Mouse (Mus musculus): ENCODE measurements at regions not wholly inside any gene's neighbourhood (a gene's known extent, or its start where the extent isn't known, plus 50 kb on each side); places are given as distances from the start of the nearest gene placed in this dataset.

- TF ChIP-seq CTCF (IDR thresholded peaks at IDR 0.05 in 2 of 3, conservative IDR thresholded peaks at IDR 0.05 in 1 of 3; ENCODE audit: control insufficient read depth in 1 of 3, insufficient read depth in 1 of 3, low read depth in 2 of 3, low read length in 3 of 3, poor library complexity in 1 of 3, severe bottlenecking in 1 of 3), result no peak
- no peak for TF ChIP-seq RAD21 (IDR thresholded peaks at IDR 0.05; ENCODE audit: low read depth, low read length)
- TF ChIP-seq NRF1 (IDR thresholded peaks at IDR 0.05; ENCODE audit: insufficient read depth, low read depth, low read length, poor library complexity, severe bottlenecking), result no peak
- no peak for TF ChIP-seq ZC3H11A (IDR thresholded peaks at IDR 0.05; ENCODE audit: low read depth, low read length)
- TF ChIP-seq ZNF384 (IDR thresholded peaks at IDR 0.05; ENCODE audit: low read depth, low read length), result no peak
- no peak for TF ChIP-seq CHD2 (IDR thresholded peaks at IDR 0.05; ENCODE audit: low read length)
Measured at GRCm38 (mm10) chr15:7574811-7575210, 176.6 kb upstream of the Egflam start.
